ENCODE assay signal across 15 mouse cellular contexts in the genomic region with DNA sequence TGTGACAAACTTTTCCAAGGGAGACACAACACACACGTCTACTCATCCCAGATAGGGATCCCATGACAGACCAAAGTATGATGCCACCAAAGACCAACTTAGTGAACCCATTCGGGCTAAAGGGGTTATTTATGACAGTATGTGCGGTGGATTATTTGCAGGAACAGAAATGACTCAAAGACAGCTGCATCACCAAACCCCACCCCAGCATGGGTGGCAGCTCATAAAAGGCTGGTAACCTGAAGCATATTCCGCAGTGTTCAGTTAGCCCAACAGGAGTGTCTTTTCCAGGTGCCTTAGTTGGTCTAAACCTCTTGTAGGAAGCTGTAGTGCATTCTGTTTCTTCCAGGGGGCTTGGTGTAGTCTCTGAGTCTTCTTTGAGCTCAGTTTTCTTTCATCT.
"Had no signal": no experiment of that assay in that cellular context is flagged by ENCODE, and none has a peak within 500 bp of the region (broad histone marks: within the 10 kb centered on the region; RNA-seq: fewer than 3 reads in every experiment).

No protein-coding gene starts in this region.

- H3K27ac ChIP-seq: neural tube, embryonic 15.5 days; stomach, embryonic 15.5 days; stomach, postnatal 0 days had no signal

- H3K9me3 ChIP-seq: neural tube, embryonic 15.5 days; stomach, embryonic 15.5 days had no signal

- H3K27me3 ChIP-seq: neural tube, embryonic 15.5 days; stomach, embryonic 15.5 days had no signal

- H3K4me3 ChIP-seq: neural tube, embryonic 15.5 days; stomach, embryonic 15.5 days had no signal

- H3K4me1 ChIP-seq: neural tube, embryonic 15.5 days; stomach, embryonic 15.5 days had no signal

- H3K36me3 ChIP-seq: neural tube, embryonic 15.5 days; stomach, embryonic 15.5 days had no signal

- H3K9ac ChIP-seq: neural tube, embryonic 15.5 days; stomach, embryonic 15.5 days had no signal

- H3K4me2 ChIP-seq: neural tube, embryonic 15.5 days; stomach, embryonic 15.5 days had no signal

- DNase-seq: retina, postnatal 1 day; right cerebral cortex, adult 18-20 months; right cerebral cortex, postnatal 14 days; right cerebral cortex, postnatal 25 days; right cerebral cortex, postnatal 4 days; spleen, adult 18-20 months; thymus, adult 18-20 months; thymus, adult 2 months; thymus, postnatal 14 days; thymus, postnatal 25 days; thymus, postnatal 36 days; thymus, postnatal 4 days had no signal
